Mouse (Mus musculus): Measurements from ENCODE around the gene Rita1.

Gene Rita1

GRCm38 (mm10) chr5:120570289-120570897, 42.0 kb downstream of the Rita1 start:
- DNase-seq (ENCODE audit: low read depth, low spot score) = no peak

- no peak for DNase-seq (ENCODE audit: low read depth, low spot score)
Observed at GRCm38 (mm10) chr5:120569791-120570190, 42.6 kb downstream of the Rita1 start.

- DNase-seq (ENCODE audit: low read depth, low spot score) = no peak
Observed at GRCm38 (mm10) chr5:120568964-120569363, 43.4 kb downstream of the Rita1 start.

- no peak for DNase-seq (ENCODE audit: low read depth, low spot score)
Observed at GRCm38 (mm10) chr5:120568336-120568768, 44.0 kb downstream of the Rita1 start.

- no peak for DNase-seq (ENCODE audit: low read depth, low spot score)
Observed at GRCm38 (mm10) chr5:120567761-120568211, 44.6 kb downstream of the Rita1 start.

- DNase-seq (ENCODE audit: low read depth, low spot score) = peak; percentile 86
Observed at GRCm38 (mm10) chr5:120567253-120567701, 45.1 kb downstream of the Rita1 start.

GRCm38 (mm10) chr5:120566681-120567252, 45.6 kb downstream of the Rita1 start:
- no peak for DNase-seq (ENCODE audit: low read depth, low spot score)

GRCm38 (mm10) chr5:120566101-120566500, 46.3 kb downstream of the Rita1 start:
- DNase-seq (ENCODE audit: low read depth, low spot score) = no peak

- no peak for DNase-seq (ENCODE audit: low read depth, low spot score)
Observed at GRCm38 (mm10) chr5:120565171-120565905, 47.1 kb downstream of the Rita1 start.

- no peak for DNase-seq (ENCODE audit: low read depth, low spot score)
Observed at GRCm38 (mm10) chr5:120563914-120564311, 48.5 kb downstream of the Rita1 start.

- peak; percentile 77 for DNase-seq (ENCODE audit: low read depth, low spot score)
Observed at GRCm38 (mm10) chr5:120562956-120563913, 49.2 kb downstream of the Rita1 start.

- peak; percentile 78 for DNase-seq (ENCODE audit: low read depth, low spot score)
Observed at GRCm38 (mm10) chr5:120560616-120561311, 51.6 kb downstream of the Rita1 start.

- no peak for DNase-seq (ENCODE audit: low read depth, low spot score)
Observed at GRCm38 (mm10) chr5:120560129-120560615, 52.2 kb downstream of the Rita1 start.

GRCm38 (mm10) chr5:120558762-120559161, 53.6 kb downstream of the Rita1 start:
- no peak for DNase-seq (ENCODE audit: low read depth, low spot score)

- no peak for DNase-seq (ENCODE audit: low read depth, low spot score)
Observed at GRCm38 (mm10) chr5:120558041-120558440, 54.3 kb downstream of the Rita1 start.

GRCm38 (mm10) chr5:120555871-120556270, 56.5 kb downstream of the Rita1 start:
- DNase-seq (ENCODE audit: low read depth, low spot score) = no peak

GRCm38 (mm10) chr5:120550673-120551072, 61.7 kb downstream of the Rita1 start:
- DNase-seq (ENCODE audit: low read depth, low spot score) = no peak

GRCm38 (mm10) chr5:120550137-120550536, 62.3 kb downstream of the Rita1 start:
- DNase-seq (ENCODE audit: low read depth, low spot score) = no peak

GRCm38 (mm10) chr5:120548236-120548850, 64.0 kb downstream of the Rita1 start:
- no peak for DNase-seq (ENCODE audit: low read depth, low spot score)

Measured in mesoderm, embryonic 11.5 days (tissue).